Mouse (Mus musculus) common myeloid progenitor, adult 5-6 weeks (primary cell): ENCODE measurements around the gene Ccdc51. TPM values are rescaled to one million over a fixed set of nuclear protein-coding genes. Genes with fewer than 3 reads are reported as not detected.

Experiments used
- ATAC-seq: replicated peaks from 2 replicates; pipeline ENCODE4 v1.8.0; 2016; ENCODE audit warnings: low read depth, mild to moderate bottlenecking, moderate TSS enrichment, inconsistent platforms; ENCODE audit not compliant: poor library complexity, severe bottlenecking
- total RNA-seq: library from RNA; stranded (forward); fragments of 200-1000, 187-1606 nt; gene quantifications from 2 replicates; pipeline ENCODE4 v1.2.3, GENCODE M21; 2017

Ccdc51 gene
- total RNA-seq, result 14.9 and 19.0 TPM in 2 replicates

- ATAC-seq, result peak; percentile 99
Observed at GRCm38 (mm10) chr9:109082124-109082800, at the start of gene Ccdc51, which contains the start of gene Tma7. Gene Ccdc51, plus strand, starts transcription at chr9:109082493. Gene Tma7, minus strand, starts transcription at chr9:109082587.

DNA sequence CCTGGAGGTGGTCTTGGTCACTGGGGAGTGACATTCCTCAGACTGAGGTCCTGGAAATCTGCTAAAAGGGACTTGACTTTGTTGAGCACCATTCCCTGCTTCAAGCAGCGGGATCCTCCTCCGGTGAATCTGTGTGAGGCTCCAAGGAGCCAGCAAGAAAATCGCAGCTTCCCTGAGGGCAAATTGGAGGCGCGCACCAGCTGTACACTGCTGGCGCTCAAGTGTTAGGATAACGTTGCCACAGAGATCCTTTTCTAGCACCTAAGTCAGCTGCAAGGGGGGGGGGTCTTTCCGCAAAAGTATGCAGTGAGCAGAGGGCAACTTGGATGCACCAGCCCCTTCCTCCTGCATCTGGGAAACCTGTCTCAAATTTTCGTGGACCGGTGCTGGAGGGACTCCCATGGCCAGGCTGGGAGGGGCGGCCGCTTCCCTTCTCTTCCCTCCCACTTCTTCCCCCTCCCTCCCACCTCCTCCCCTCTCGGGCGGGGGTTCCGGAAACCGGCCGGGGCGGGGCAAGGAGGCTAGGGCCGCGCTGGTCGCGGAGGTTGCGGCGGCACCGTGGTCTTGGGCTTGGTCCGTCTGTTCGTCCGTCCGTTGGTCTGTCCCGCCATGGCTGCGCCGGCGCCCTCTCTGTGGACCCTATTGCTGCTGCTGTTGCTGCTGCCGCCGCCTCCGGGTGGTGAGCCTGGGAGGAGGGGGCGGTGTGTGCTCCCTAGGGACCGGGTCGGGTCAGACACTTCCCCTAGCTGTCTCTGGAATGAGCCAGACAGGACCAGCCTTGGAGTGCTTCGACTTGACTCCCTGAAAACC lies 44.0 kb upstream of the Ccdc51 start, which contains the start of gene Shisa5:
TSS of gene Shisa5 (plus strand) at position 480 of the 810 bp plus-strand sequence.
- ATAC-seq, result peak; percentile 91

- ATAC-seq, result peak; percentile 45
Observed at GRCm38 (mm10) chr9:109038901-109039364, 43.4 kb upstream of the Ccdc51 start.

DNA sequence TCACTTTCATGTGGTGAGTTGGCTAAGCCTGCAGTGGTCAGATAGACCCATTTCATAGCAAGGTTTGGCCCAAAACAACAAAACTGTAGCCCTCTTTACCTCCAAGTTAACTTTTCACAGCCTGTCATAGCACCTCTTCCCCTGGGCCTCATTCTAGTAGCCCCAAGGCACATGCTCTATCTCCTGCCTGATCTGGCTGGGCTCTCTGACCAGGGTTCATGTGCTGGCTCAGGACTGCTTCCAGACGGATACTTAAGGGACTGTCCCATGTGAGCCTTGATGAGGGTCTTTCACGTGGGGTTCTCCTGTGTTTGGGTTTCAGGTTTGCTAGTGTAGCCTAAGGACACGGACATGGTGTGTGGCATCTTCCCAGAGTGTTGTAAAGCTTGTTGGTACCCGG lies 42.6 kb upstream of the Ccdc51 start:
- ATAC-seq, result no peak

DNA sequence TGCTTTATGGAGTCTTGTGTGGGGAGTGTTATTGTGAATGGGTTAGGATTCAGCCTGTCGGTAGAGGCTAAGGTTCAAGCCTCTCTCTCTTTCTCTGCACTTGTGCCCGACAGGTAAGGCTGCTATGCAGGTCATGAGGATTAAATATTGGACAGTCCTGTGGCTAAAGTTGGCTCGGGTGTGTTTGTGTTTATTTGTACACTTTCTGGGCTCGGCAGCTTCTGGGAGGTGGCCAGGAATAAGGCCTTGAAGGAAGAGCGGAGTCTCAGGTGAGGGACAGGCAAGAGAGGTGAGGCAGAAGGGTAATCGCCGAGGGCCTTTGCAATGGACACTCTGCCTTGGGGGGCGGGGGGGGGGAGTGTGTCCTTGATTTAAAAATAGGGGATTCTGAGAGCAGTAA lies 42.1 kb upstream of the Ccdc51 start:
- no peak for ATAC-seq

DNA sequence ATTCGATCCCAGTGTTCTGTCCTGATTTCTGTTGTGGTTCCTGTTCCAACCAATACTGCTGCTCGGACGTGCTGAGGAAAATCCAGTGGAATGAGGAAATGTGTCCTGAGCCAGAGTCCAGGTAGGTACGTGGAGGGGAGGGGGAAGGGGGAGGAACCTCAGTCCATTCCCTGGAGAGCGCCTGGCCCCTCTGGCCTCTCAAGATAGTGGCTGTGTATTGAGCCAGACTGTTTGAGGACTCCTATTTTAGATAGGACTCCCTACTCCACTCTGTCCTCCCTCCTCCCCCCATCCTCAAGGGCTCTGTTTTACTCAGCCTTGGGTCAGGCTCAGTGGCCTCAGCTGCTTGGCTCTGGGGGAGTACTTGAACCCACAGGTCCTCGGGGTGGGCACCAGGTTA lies 41.4 kb upstream of the Ccdc51 start:
- ATAC-seq, result no peak

DNA sequence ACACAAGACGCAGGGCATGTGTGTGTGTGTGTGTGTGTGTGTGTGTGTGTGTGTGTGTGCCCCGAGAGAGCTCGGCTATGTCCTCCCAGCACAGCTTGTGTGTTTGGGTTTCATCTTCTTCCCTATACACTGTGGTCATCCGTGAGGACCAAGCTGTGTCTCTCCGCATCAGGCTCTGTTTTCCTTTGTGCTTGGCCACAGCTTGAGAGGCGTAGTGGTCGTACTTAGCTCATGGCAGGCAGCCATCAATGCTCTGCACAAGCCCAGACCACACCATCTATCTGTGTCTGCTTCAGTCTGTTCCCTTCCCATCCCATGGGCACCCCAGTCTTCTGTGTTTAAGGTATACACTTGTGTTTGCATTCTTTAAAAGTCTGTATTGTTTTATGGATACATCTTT lies 40.9 kb upstream of the Ccdc51 start:
- no peak for ATAC-seq

- peak; percentile 98 for ATAC-seq
Observed at GRCm38 (mm10) chr9:109046306-109046705, 36.0 kb upstream of the Ccdc51 start.

DNA sequence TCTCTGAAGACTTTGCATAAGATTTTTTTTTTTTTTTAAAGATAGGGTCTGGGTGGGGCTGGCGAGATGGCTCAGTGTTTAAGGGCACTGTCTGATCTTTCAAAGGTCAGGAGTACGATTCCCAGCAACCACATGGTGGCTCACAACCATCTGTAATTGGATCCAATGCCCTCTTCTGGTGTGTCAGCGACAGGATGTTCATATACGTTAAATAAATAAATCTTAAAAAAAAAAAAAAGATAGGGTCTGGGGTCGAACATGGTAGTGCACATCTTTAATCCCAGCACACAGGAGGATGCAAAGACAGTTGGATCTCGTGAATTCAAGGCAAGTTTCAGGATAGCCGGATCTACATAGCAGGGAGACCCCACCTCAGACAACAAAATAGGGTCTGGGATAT lies 33.0 kb upstream of the Ccdc51 start:
- no peak for ATAC-seq

DNA sequence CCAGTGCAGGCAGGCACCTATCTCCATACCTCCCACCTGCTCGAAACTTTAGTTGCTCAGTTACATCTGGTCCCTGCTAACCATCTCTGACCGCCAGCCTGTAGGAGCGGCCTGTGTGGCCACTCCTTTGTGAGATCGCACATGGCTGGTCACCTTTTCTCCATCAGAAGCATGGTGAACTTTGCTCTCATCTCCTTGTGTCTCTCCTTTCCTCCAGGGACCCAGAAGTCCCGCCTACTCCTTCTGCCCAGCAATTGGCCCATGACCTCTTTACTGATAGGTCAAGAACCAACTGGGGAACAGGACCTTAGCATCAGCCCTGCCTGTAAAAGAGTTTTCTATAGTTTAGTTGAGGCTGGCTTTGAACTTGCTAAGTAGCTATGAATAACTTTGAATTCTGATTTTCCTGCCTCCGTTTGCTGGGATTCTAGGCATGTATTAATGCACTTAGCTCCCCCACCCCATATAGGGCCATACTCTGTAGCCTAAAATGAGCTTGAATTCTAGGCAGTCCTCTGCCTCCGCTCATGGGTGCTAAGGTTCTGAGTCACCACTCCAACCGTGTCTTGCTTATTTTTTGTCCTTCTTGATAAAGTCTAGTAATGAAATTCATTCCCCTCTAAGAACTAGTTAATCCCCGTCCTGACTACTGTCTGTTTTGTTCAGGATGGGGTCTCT lies 32.2 kb upstream of the Ccdc51 start:
- no peak for ATAC-seq

GRCm38 (mm10) chr9:109050674-109050997 lies 31.7 kb upstream of the Ccdc51 start:
- no peak for ATAC-seq

GRCm38 (mm10) chr9:109051011-109051501 lies 31.2 kb upstream of the Ccdc51 start:
- ATAC-seq, result no peak

- peak; percentile 24 for ATAC-seq
Observed at GRCm38 (mm10) chr9:109051651-109052489, 30.4 kb upstream of the Ccdc51 start.

GRCm38 (mm10) chr9:109052490-109053260 lies 29.6 kb upstream of the Ccdc51 start:
- no peak for ATAC-seq

DNA sequence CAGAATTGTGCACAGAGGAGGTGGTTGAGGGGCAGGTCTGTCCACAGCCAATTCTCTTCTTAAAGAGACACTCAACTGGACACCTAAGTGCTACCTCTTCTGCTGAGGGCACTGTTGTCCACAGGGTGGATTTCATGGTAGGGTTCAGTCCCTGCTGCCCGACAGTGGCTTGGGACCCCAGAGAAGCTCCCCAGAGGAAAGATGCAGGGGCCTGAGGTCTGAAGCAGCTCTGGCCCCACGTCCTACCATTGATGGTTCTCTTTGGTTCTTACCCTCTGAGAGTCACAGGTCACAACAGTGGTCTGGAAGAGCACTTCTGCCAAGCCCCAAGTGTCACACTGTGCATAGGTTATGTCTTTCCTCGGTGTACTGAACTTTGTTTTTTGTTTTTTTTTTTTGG lies 28.9 kb upstream of the Ccdc51 start:
- ATAC-seq, result no peak

- ATAC-seq, result no peak
Observed at GRCm38 (mm10) chr9:109053851-109054250, 28.4 kb upstream of the Ccdc51 start.

GRCm38 (mm10) chr9:109054712-109055111 lies 27.6 kb upstream of the Ccdc51 start:
- ATAC-seq, result peak; percentile 69

GRCm38 (mm10) chr9:109055271-109056030 lies 26.8 kb upstream of the Ccdc51 start:
- ATAC-seq, result no peak
